Mouse (Mus musculus): Measurements from ENCODE around the gene Mpc1. TPM values are rescaled to one million over a fixed set of nuclear protein-coding genes. Genes with fewer than 3 reads are reported as not detected.
"Not testable (repeated sequence)": the region's sequence is repeated elsewhere in the genome, so short reads cannot be mapped to it uniquely, and the experiment has no call there.

Mpc1 gene
- polyA plus RNA-seq, 1 experiment from 2014 or later: 353 TPM

- no peak for ATAC-seq (replicated peaks; ENCODE audit: extremely low read depth, insufficient read depth, low FRiP score)
- Histone ChIP-seq H3K4me1 (ENCODE audit: control insufficient read depth, insufficient read depth, low read length) (no peaks in the 10 kb centered on the region), H3K9ac (ENCODE audit: low read length) (no peak overlapping the region), H3K27me3 (ENCODE audit: control insufficient read depth, insufficient read depth, low read length) (peaks cover 6% of the 10 kb centered on the region), H3K4me2 (ENCODE audit: low read depth, low read length) (no peak overlapping the region), H3K4me3 (ENCODE audit: low read length) (no peak overlapping the region), H3K9me3 (replicated peaks; ENCODE audit: control insufficient read depth, low read length) (no peaks in the 10 kb centered on the region), H3K27ac (ENCODE audit: low read length) (no peak overlapping the region), H3K36me3 (ENCODE audit: control insufficient read depth, insufficient read depth) (no peaks in the 10 kb centered on the region)
- WGBS: 77% methylated on average over 2 of the region's 2 CpGs
Observed at GRCm38 (mm10) chr17:8244124-8244523, 38.6 kb upstream of the Mpc1 start.

GRCm38 (mm10) chr17:8246102-8246754 lies 36.5 kb upstream of the Mpc1 start:
- H3K9me3 ChIP-seq (replicated peaks; ENCODE audit: control insufficient read depth, low read length): no peaks in the 10 kb centered on the region
- ATAC-seq (replicated peaks; ENCODE audit: extremely low read depth, insufficient read depth, low FRiP score): no peak
- H3K4me3 ChIP-seq (ENCODE audit: low read length): no peak overlapping the region
- no peak overlapping the region for H3K27ac ChIP-seq (ENCODE audit: low read length)
- H3K4me1 ChIP-seq (ENCODE audit: control insufficient read depth, insufficient read depth, low read length): no peaks in the 10 kb centered on the region
- H3K36me3 ChIP-seq (ENCODE audit: control insufficient read depth, insufficient read depth): no peaks in the 10 kb centered on the region
- 63% methylated on average over 4 of the region's 4 CpGs for WGBS
- H3K9ac ChIP-seq (ENCODE audit: low read length): no peak overlapping the region
- H3K4me2 ChIP-seq (ENCODE audit: low read depth, low read length): no peak overlapping the region
- H3K27me3 ChIP-seq (ENCODE audit: control insufficient read depth, insufficient read depth, low read length): peaks cover 10% of the 10 kb centered on the region

- no peak overlapping the region for H3K27ac ChIP-seq (ENCODE audit: low read length)
- no peak overlapping the region for H3K9ac ChIP-seq (ENCODE audit: low read length)
- no peak overlapping the region for H3K4me3 ChIP-seq (ENCODE audit: low read length)
- 78% methylated on average over 7 of the region's 7 CpGs for WGBS
- H3K36me3 ChIP-seq (ENCODE audit: control insufficient read depth, insufficient read depth): no peaks in the 10 kb centered on the region
- ATAC-seq (replicated peaks; ENCODE audit: extremely low read depth, insufficient read depth, low FRiP score): no peak
- H3K4me1 ChIP-seq (ENCODE audit: control insufficient read depth, insufficient read depth, low read length): no peaks in the 10 kb centered on the region
- H3K9me3 ChIP-seq (replicated peaks; ENCODE audit: control insufficient read depth, low read length): no peaks in the 10 kb centered on the region
- H3K4me2 ChIP-seq (ENCODE audit: low read depth, low read length): no peak overlapping the region
- H3K27me3 ChIP-seq (ENCODE audit: control insufficient read depth, insufficient read depth, low read length): peaks cover 5% of the 10 kb centered on the region; the same call in 1 of the 2 replicates
Observed at GRCm38 (mm10) chr17:8251704-8252103, 31.0 kb upstream of the Mpc1 start.

- no peak overlapping the region for H3K9ac ChIP-seq (ENCODE audit: low read length)
- H3K4me2 ChIP-seq (ENCODE audit: low read depth, low read length): no peak overlapping the region
- no peak overlapping the region for H3K27ac ChIP-seq (ENCODE audit: low read length)
- H3K4me3 ChIP-seq (ENCODE audit: low read length): no peak overlapping the region
- no peaks in the 10 kb centered on the region for H3K36me3 ChIP-seq (ENCODE audit: control insufficient read depth, insufficient read depth)
- ATAC-seq (replicated peaks; ENCODE audit: extremely low read depth, insufficient read depth, low FRiP score): no peak
- no peaks in the 10 kb centered on the region for H3K9me3 ChIP-seq (replicated peaks; ENCODE audit: control insufficient read depth, low read length)
- H3K4me1 ChIP-seq (ENCODE audit: control insufficient read depth, insufficient read depth, low read length): no peaks in the 10 kb centered on the region
- peaks cover 5% of the 10 kb centered on the region; the same call in 1 of the 2 replicates for H3K27me3 ChIP-seq (ENCODE audit: control insufficient read depth, insufficient read depth, low read length)
Observed at GRCm38 (mm10) chr17:8254268-8254667, 28.4 kb upstream of the Mpc1 start.

GRCm38 (mm10) chr17:8254914-8255313 lies 27.8 kb upstream of the Mpc1 start:
- Histone ChIP-seq H3K4me2 (ENCODE audit: low read depth, low read length) (no peak overlapping the region), H3K4me1 (ENCODE audit: control insufficient read depth, insufficient read depth, low read length) (no peaks in the 10 kb centered on the region), H3K36me3 (ENCODE audit: control insufficient read depth, insufficient read depth) (no peaks in the 10 kb centered on the region), H3K27ac (ENCODE audit: low read length) (no peak overlapping the region), H3K9me3 (replicated peaks; ENCODE audit: control insufficient read depth, low read length) (no peaks in the 10 kb centered on the region), H3K27me3 (ENCODE audit: control insufficient read depth, insufficient read depth, low read length) (0 out of 2 replicates have a peak, but pooled peaks cover 2% of the 10 kb centered on the region), H3K4me3 (ENCODE audit: low read length) (no peak overlapping the region), H3K9ac (ENCODE audit: low read length) (no peak overlapping the region)
- no peak for ATAC-seq (replicated peaks; ENCODE audit: extremely low read depth, insufficient read depth, low FRiP score)
- 59% methylated on average over 3 of the region's 3 CpGs for WGBS

GRCm38 (mm10) chr17:8255583-8255982 lies 27.1 kb upstream of the Mpc1 start:
- WGBS: 70% methylated on average over 6 of the region's 6 CpGs
- H3K27ac ChIP-seq (ENCODE audit: low read length): no peak overlapping the region
- no peaks in the 10 kb centered on the region for H3K27me3 ChIP-seq (ENCODE audit: control insufficient read depth, insufficient read depth, low read length)
- H3K9me3 ChIP-seq (replicated peaks; ENCODE audit: control insufficient read depth, low read length): no peaks in the 10 kb centered on the region
- H3K9ac ChIP-seq (ENCODE audit: low read length): no peak overlapping the region
- H3K4me1 ChIP-seq (ENCODE audit: control insufficient read depth, insufficient read depth, low read length): no peaks in the 10 kb centered on the region
- H3K4me2 ChIP-seq (ENCODE audit: low read depth, low read length): no peak overlapping the region
- no peak overlapping the region for H3K4me3 ChIP-seq (ENCODE audit: low read length)
- no peak for ATAC-seq (replicated peaks; ENCODE audit: extremely low read depth, insufficient read depth, low FRiP score)
- no peaks in the 10 kb centered on the region for H3K36me3 ChIP-seq (ENCODE audit: control insufficient read depth, insufficient read depth)

- Histone ChIP-seq H3K27me3 (ENCODE audit: control insufficient read depth, insufficient read depth, low read length) (no peaks in the 10 kb centered on the region), H3K27ac (ENCODE audit: low read length) (no peak overlapping the region), H3K4me3 (ENCODE audit: low read length) (no peak overlapping the region), H3K9me3 (replicated peaks; ENCODE audit: control insufficient read depth, low read length) (no peaks in the 10 kb centered on the region), H3K36me3 (ENCODE audit: control insufficient read depth, insufficient read depth) (no peaks in the 10 kb centered on the region), H3K4me2 (ENCODE audit: low read depth, low read length) (no peak overlapping the region), H3K9ac (ENCODE audit: low read length) (no peak overlapping the region), H3K4me1 (ENCODE audit: control insufficient read depth, insufficient read depth, low read length) (no peaks in the 10 kb centered on the region)
- ATAC-seq (replicated peaks; ENCODE audit: extremely low read depth, insufficient read depth, low FRiP score): no peak
- WGBS: 65% methylated on average over 8 of the region's 8 CpGs
Observed at GRCm38 (mm10) chr17:8256982-8257381, 25.7 kb upstream of the Mpc1 start.

GRCm38 (mm10) chr17:8264638-8265037 lies 18.1 kb upstream of the Mpc1 start:
- H3K36me3 ChIP-seq (ENCODE audit: control insufficient read depth, insufficient read depth); H3K4me2 ChIP-seq (ENCODE audit: low read depth, low read length); ATAC-seq (replicated peaks; ENCODE audit: extremely low read depth, insufficient read depth, low FRiP score); H3K27ac ChIP-seq (ENCODE audit: low read length); H3K9ac ChIP-seq (ENCODE audit: low read length); H3K27me3 ChIP-seq (ENCODE audit: control insufficient read depth, insufficient read depth, low read length); H3K9me3 ChIP-seq (replicated peaks; ENCODE audit: control insufficient read depth, low read length); H3K4me3 ChIP-seq (ENCODE audit: low read length); H3K4me1 ChIP-seq (ENCODE audit: control insufficient read depth, insufficient read depth, low read length): not testable (repeated sequence)
- 12% methylated on average over 7 of the region's 7 CpGs for WGBS

- H3K36me3 ChIP-seq (ENCODE audit: control insufficient read depth, insufficient read depth): no peaks in the 10 kb centered on the region
- WGBS: 28% methylated on average over 6 of the region's 6 CpGs
Observed at GRCm38 (mm10) chr17:8272054-8272749, 10.5 kb upstream of the Mpc1 start.

More at GRCm38 (mm10) chr17:8272054-8272749, 10.5 kb upstream of the Mpc1 start:
- no peak overlapping the region for H3K4me2 ChIP-seq (ENCODE audit: low read depth, low read length)
- no peak overlapping the region for H3K4me3 ChIP-seq (ENCODE audit: low read length)
- no peak overlapping the region for H3K27ac ChIP-seq (ENCODE audit: low read length)
- no peaks in the 10 kb centered on the region for H3K9me3 ChIP-seq (replicated peaks; ENCODE audit: control insufficient read depth, low read length)
- H3K27me3 ChIP-seq (ENCODE audit: control insufficient read depth, insufficient read depth, low read length): peaks cover 2% of the 10 kb centered on the region; the same call in 1 of the 2 replicates
- H3K4me1 ChIP-seq (ENCODE audit: control insufficient read depth, insufficient read depth, low read length): peaks cover 3% of the 10 kb centered on the region; the same call in 1 of the 2 replicates
- ATAC-seq (replicated peaks; ENCODE audit: extremely low read depth, insufficient read depth, low FRiP score): no peak
- H3K9ac ChIP-seq (ENCODE audit: low read length): no peak overlapping the region

Data from heart, embryonic 16.5 days (tissue).